Mouse (Mus musculus) heart, postnatal 10 days (tissue): ENCODE measurements around the gene Adap1. TPM values are rescaled to one million over a fixed set of nuclear protein-coding genes. Genes with fewer than 3 reads are reported as not detected.

ENCODE experiments used
- DNase-seq, 2 experiments: peaks; one replicate each; pipeline ENCODE4 v3.0.0; 2021
- intact Hi-C: fragments of 180-260 bp; cut with DNase I; formaldehyde crosslinking; loops from one replicate; pipeline ENCODE4 v1.15.1; 2025
- total RNA-seq, 2 experiments: library from RNA; stranded (reverse); gene quantifications; 2 replicates each; pipeline ENCODE4 v1.2.3; 2021

Adap1 gene
- total RNA-seq, 2 experiments from 2014 or later: 1.6 to 1.8 TPM

- DNase-seq: no peak
- intact Hi-C loops: no loop called here
These were observed 69.1 kb downstream of the Adap1 start for GRCm38 (mm10) chr5:139256211-139256765.

- intact Hi-C loops: no loop called here
- peak; percentile 51 to 57 for DNase-seq
These were observed 69.6 kb downstream of the Adap1 start for GRCm38 (mm10) chr5:139255777-139256176.

DNA sequence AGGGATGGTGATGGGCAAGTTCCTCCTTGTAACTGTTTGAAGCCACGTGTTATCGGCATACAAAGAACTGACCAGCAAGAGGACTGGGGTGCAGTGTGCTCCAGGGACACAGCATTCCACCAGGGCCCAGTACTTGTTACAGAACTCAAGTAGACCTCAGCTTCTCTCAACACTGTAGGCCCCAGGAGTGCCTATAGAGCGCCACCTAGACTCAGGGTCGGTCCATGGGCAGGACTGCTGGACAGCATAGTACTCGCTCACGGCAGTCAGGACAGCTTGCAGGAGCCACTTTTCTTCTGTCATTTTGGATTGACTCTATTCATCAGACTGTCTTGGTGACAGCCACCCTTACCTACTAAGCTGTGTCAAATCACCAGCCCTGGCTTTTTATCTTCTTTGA, 70.5 kb downstream of the Adap1 start:
- intact Hi-C loops: loop anchor here (5.0 kb wide), 1 partner anchor 53 kb away; the partner anchor contains the start of gene Sun1
- no peak for DNase-seq

- DNase-seq: peak; percentile 39 to 45
- intact Hi-C loops: loop anchor here (5.0 kb wide), 1 partner anchor 51 kb away; the partner anchor contains the start of gene Sun1
These were observed 72.1 kb downstream of the Adap1 start for GRCm38 (mm10) chr5:139253301-139253741.

GRCm38 (mm10) chr5:139252910-139253245, 72.5 kb downstream of the Adap1 start:
- intact Hi-C loops: loop anchor here (5.0 kb wide), 1 partner anchor 51 kb away; the partner anchor contains the start of gene Sun1

GRCm38 (mm10) chr5:139252081-139252909, 73.1 kb downstream of the Adap1 start, which contains the start of gene Get4:
TSS of gene Get4 (plus strand) at chr5:139252324.
- peak; percentile 100 for DNase-seq
- intact Hi-C loops: loop anchor here (5.0 kb wide), 1 partner anchor 50 kb away; the partner anchor contains the start of gene Sun1

More at GRCm38 (mm10) chr5:139252910-139253245, 72.5 kb downstream of the Adap1 start:
- no peak for DNase-seq

DNA sequence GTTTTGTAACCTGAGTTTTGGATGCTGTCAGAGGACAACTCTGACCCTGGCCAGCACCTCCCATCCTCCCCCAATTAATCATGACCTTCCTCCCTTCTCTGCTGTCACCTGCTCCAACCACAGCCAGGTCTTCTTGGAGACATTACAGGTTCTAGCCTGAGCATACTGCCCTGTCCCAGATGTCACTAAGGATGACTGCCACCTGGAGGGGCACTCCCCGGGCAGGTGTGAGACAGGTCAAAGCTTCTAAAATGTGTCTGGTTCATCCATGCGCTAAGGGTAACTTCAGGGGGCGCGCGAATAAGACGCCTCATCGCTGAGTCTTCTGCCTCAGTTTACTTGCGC, 73.7 kb downstream of the Adap1 start:
- DNase-seq: no peak
- intact Hi-C loops: loop anchor here (5.0 kb wide), 1 partner anchor 49 kb away; the partner anchor contains the start of gene Sun1

DNA sequence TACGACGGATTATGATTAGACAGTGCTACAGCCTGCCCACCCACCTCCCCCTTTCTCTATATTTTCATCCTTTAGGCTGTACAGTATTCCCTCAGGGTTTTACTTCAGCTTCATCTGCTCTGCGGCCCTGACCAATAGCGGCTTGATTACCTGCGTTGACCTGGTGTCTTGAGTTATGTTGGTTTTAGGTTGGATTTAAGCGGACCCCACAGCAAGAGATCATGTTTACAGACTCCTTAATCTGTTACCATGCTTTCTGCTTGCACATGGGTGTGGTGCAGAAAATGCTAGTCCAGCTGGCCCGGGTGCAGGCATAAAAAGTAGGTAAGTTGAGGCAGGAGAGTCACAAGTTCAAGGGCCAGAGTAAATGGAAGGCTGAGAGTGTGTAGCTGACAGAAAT, 74.1 kb downstream of the Adap1 start:
- DNase-seq: no peak
- intact Hi-C loops: loop anchor here (5.0 kb wide), 1 partner anchor 49 kb away; the partner anchor contains the start of gene Sun1

DNA sequence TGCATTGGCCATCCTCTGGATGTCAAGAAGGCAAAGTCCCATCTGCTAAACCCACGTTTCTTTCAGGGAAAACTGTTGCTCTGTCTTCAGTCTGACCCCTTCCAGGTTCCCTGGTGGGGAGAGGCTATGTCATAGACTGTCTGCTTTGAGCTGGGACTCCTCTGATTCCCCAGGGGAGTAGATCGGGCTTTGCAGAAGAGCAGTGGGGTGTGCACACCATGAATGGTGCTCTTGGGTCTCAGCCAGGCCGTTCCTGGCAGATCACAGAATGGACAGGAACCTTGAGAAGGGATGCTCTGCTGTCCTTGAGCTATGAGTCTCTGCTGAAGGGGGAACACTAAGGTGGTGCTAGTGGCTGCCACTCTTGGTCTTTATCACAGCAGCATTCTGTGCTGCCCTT, 76.6 kb downstream of the Adap1 start:
- no peak for DNase-seq
- intact Hi-C loops: no loop called here

- no peak for DNase-seq
- intact Hi-C loops: no loop called here
These were observed 77.7 kb downstream of the Adap1 start for GRCm38 (mm10) chr5:139247767-139248166.

DNA sequence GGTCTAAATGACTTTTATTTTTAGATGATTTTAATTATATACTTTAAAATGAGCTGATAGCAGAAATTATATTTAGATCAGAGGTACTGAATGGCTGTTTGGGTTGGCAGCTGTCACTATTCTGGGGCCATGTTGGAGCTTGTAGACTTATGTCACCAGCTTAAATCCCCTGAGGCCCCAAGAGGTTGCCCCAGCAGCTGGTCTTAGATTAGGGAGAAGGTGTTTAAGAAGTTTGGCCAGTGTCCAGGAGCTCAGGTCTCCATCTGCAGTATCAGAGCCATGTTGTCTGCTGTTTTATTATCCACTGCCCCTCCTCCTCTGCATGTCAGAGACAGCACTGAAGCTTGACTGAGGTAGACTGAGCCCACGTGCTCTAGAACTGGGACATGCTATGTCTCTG, 82.0 kb downstream of the Adap1 start:
- intact Hi-C loops: no loop called here
- DNase-seq: no peak

DNA sequence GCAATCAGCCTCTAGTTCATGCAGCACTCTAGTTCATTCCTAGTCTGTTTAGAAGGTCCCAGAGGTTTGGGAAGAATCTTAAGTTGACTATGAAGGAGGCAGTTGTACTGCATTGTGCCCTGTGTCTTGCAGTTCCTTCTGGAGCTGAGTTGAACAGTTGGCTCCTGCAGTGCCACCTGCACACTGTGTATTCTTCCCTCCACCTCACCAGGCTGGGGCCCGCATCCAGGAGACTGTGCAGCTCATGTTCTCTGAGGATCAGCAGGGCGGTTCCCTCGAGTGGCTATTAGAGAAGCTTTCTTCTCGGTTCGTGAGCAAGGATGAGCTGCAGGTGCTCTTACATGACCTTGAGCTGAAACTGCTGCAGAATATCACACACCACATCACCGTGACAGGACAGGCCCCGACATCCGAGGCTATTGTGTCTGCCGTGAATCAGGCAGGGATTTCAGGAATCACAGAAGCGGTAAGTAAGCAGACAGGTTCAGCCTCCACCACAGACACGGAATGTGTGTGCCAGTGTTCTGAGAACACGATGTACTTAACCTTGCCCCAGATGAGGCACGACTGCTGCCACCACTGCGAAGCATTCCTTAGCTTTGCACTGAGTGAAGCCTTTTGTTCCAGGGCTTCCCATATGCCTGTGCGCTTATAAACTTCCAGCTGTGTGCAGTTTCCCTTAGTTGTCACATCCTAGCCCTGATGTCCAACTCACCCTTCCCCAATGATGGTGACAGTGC, 84.2 kb downstream of the Adap1 start:
- intact Hi-C loops: no loop called here
- DNase-seq: no peak

DNA sequence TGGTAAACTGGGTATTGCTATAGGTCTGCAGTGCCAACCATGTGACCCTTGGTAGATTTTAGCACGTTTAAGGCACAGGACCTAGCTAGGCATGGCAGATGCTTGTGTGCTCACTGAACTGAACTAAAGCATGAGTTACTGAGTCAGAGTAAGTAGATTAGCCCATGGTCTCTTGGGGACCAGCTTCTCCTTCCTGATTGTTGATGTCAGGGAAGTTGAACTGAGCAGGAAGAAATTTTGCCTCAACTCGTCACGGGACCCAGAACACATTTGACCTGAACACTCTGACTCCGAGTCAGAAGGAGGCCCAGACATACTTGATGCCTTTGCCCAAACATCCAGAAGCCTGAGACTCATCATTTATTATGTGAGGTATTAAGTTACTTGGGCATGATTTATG, 88.0 kb downstream of the Adap1 start:
- intact Hi-C loops: no loop called here
- DNase-seq: no peak

GRCm38 (mm10) chr5:139234423-139234822, 91.0 kb downstream of the Adap1 start:
- no peak for DNase-seq
- intact Hi-C loops: no loop called here

DNA sequence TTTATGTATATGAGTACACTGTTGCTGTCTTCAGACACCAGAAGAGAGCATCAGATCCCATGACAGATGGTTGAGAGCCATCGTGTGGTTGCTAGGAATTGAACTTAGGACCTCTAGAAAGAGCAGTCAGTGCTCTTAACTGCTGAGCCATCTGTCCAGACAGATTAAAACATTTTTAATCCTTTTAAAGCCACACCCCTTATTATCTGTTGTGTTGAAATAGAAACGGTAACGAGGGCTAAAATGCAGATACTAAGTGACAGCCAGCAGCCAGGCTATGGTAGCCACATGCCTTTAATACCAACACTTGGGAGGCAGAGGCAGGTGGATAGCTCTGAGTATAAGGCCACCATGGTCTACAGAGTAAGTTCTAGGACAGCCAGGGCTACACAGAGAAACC, 93.3 kb downstream of the Adap1 start:
- intact Hi-C loops: no loop called here
- DNase-seq: no peak

GRCm38 (mm10) chr5:139229716-139230115, 95.7 kb downstream of the Adap1 start:
- DNase-seq: no peak
- intact Hi-C loops: no loop called here

DNA sequence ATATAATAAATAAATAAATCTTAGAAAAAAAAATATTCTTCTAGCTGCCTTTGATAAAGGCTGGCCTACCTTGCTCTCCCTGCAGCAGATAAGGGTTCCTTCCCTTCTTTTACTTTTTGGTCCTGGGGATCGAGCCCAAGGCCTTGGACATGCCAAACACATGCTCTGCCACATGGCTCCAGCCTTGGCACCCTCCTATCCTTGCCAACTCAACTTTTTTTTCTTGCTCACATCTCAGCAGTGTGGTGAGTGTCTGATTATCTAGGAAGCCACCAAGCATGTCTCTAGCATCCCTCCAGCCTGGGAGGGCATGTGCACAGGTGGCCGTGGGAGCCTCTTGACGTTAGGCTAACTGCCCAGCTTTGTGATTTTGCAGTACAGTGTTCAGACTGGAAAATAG, 97.1 kb downstream of the Adap1 start:
- no peak for DNase-seq
- intact Hi-C loops: no loop called here

DNA sequence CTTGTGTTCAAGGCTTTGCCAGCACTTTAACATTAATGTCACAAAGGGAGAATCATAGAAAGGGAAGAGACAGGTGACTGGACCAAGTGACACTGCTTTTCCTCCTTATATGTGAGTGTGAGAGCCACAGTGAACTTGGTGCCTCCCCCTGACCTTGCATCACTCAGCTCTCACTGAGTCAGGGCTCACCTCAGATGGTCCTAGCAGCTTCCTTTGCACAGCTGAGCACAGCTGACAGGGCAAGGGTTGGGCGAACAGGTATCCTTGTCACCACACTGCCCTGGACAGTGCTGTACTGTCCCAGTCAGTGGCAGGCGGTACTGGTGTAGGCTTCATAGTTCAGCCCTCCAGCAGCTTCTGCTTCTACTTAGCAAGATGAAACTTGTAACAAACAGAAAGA, 97.8 kb downstream of the Adap1 start:
- intact Hi-C loops: no loop called here

DNA sequence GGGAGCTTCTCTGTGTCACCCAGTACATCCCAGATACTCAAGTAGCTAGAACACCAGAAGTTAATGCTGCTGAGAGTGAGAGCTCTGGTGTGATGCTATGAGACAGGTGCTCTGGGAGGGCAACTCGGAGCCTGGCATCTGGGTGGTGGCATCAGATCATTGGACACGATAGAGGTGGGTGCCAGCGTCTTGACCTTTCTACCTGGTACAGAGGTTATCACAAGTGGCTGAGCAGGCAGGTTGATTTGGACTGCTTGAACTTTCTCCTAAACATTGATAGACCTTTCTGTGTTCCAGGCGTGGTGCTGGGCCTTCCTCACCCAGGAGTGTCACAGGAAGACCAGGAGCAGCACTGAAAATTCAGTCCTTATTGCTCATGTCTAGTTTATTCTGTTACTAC, 98.2 kb downstream of the Adap1 start:
- intact Hi-C loops: no loop called here
- DNase-seq: no peak

More for the DNA sequence above, 97.8 kb downstream of the Adap1 start:
- DNase-seq: no peak

- no peak for DNase-seq
- intact Hi-C loops: no loop called here
These were observed 102.1 kb downstream of the Adap1 start for GRCm38 (mm10) chr5:139223331-139223730.
